Mouse (Mus musculus) urinary bladder, postnatal 4 days (tissue): ENCODE data around the gene Aknad1.

Experiments
- DNase-seq, 2 experiments: peaks; one replicate each; pipeline ENCODE4 v3.0.0; 2021 to 2022; ENCODE audit warnings: low spot score in 2 of 2

The Aknad1 gene

GRCm38 (mm10) chr3:108739045-108739708 is at the start of gene Aknad1:
Gene Aknad1, plus strand, starts transcription at chr3:108739658.
- DNase-seq: no peak

- DNase-seq: no peak
Observed at GRCm38 (mm10) chr3:108689979-108690378, 49.5 kb upstream of the Aknad1 start.

GRCm38 (mm10) chr3:108694321-108694720 is 45.1 kb upstream of the Aknad1 start:
- DNase-seq: no peak

- DNase-seq: no peak
Observed at GRCm38 (mm10) chr3:108698662-108699061, 40.8 kb upstream of the Aknad1 start.

GRCm38 (mm10) chr3:108699786-108700185 is 39.7 kb upstream of the Aknad1 start:
- no peak for DNase-seq

GRCm38 (mm10) chr3:108701256-108701655 is 38.2 kb upstream of the Aknad1 start:
- DNase-seq: no peak

GRCm38 (mm10) chr3:108702789-108703188 is 36.7 kb upstream of the Aknad1 start:
- DNase-seq: no peak

- DNase-seq: no peak
Observed at GRCm38 (mm10) chr3:108711296-108711695, 28.2 kb upstream of the Aknad1 start.

- DNase-seq: no peak
Observed at GRCm38 (mm10) chr3:108713065-108713675, 26.3 kb upstream of the Aknad1 start.

GRCm38 (mm10) chr3:108714837-108715236 is 24.6 kb upstream of the Aknad1 start:
- DNase-seq: no peak

- no peak for DNase-seq
Observed at GRCm38 (mm10) chr3:108717896-108718502, 21.5 kb upstream of the Aknad1 start.

GRCm38 (mm10) chr3:108719357-108719756 is 20.1 kb upstream of the Aknad1 start:
- DNase-seq: no peak

GRCm38 (mm10) chr3:108719761-108720160 is 19.7 kb upstream of the Aknad1 start:
- no peak for DNase-seq

- peak; percentile 49 to 68 for DNase-seq
Observed at GRCm38 (mm10) chr3:108721076-108721991, 18.1 kb upstream of the Aknad1 start.

GRCm38 (mm10) chr3:108722036-108722872 is 17.2 kb upstream of the Aknad1 start, which contains the start of gene Gpsm2:
Gene Gpsm2, minus strand, starts transcription at chr3:108722309.
- peak; percentile 97 to 98 for DNase-seq

- DNase-seq: no peak
Observed at GRCm38 (mm10) chr3:108726413-108726812, 13.0 kb upstream of the Aknad1 start.

GRCm38 (mm10) chr3:108727344-108727743 is 12.1 kb upstream of the Aknad1 start:
- no peak for DNase-seq

- no peak for DNase-seq
Observed at GRCm38 (mm10) chr3:108727776-108728175, 11.7 kb upstream of the Aknad1 start.

GRCm38 (mm10) chr3:108730316-108730715 is 9.1 kb upstream of the Aknad1 start:
- no peak for DNase-seq

- DNase-seq: no peak
Observed at GRCm38 (mm10) chr3:108737761-108738160, 1.7 kb upstream of the Aknad1 start.

- no peak for DNase-seq
Observed at GRCm38 (mm10) chr3:108744060-108744459, 4.6 kb downstream of the Aknad1 start.
